Mouse (Mus musculus) gastrocnemius, postnatal 10 days (tissue): Measurements from ENCODE around the gene Mlec. TPM values are rescaled to one million over a fixed set of nuclear protein-coding genes. Genes with fewer than 3 reads are reported as not detected.

ENCODE experiments used
- DNase-seq: peaks from one replicate; pipeline ENCODE4 v3.0.0; 2021; ENCODE audit warnings: mixed read lengths
- long read RNA-seq, 2 experiments: library from polyadenylated mRNA; stranded (forward); transcript quantifications; one replicate each; pipeline ENCODE4 v2.0.0; 2021
- total RNA-seq, 2 experiments: library from RNA; stranded (reverse); gene quantifications; 2 replicates each; pipeline ENCODE4 v1.2.3; 2021

Gene Mlec
- total RNA-seq: 100 to 1,000 TPM; 231 to 235 TPM
- long read RNA-seq, experiment 1, full-length matches to known transcripts: 149 of 257 reads
- long read RNA-seq, experiment 1, partial matches to known transcripts: 4 of 257 reads
- long read RNA-seq, experiment 1, other reads (novel, unspliced or antisense): 104 of 257 reads
- long read RNA-seq, experiment 2, full-length matches to known transcripts: 151 of 252 reads
- long read RNA-seq, experiment 2, partial matches to known transcripts: 6 of 252 reads
- long read RNA-seq, experiment 2, other reads (novel, unspliced or antisense): 95 of 252 reads

GRCm38 (mm10) chr5:115158040-115158983 lies at the start of gene Mlec:
Gene Mlec (minus strand): TSS chr5:115158179.
- DNase-seq: peak; percentile 97

GRCm38 (mm10) chr5:115207244-115207643 lies 49.3 kb upstream of the Mlec start:
- DNase-seq: no peak

- peak; percentile 46 for DNase-seq
Observed at GRCm38 (mm10) chr5:115204562-115205311, 46.8 kb upstream of the Mlec start.

GRCm38 (mm10) chr5:115203735-115204561 lies 46.0 kb upstream of the Mlec start:
- DNase-seq: no peak

- no peak for DNase-seq
Observed at GRCm38 (mm10) chr5:115194626-115195221, 36.7 kb upstream of the Mlec start.

GRCm38 (mm10) chr5:115193669-115194625 lies 36.0 kb upstream of the Mlec start, which contains the start of gene Cabp1:
Gene Cabp1 (minus strand): TSS chr5:115194381.
- DNase-seq: peak; percentile 50

- peak; percentile 75 for DNase-seq
Observed at GRCm38 (mm10) chr5:115193226-115193625, 35.2 kb upstream of the Mlec start.

GRCm38 (mm10) chr5:115192828-115193195 lies 34.8 kb upstream of the Mlec start:
- DNase-seq: no peak

- DNase-seq: peak; percentile 43
Observed at GRCm38 (mm10) chr5:115191880-115192827, 34.2 kb upstream of the Mlec start.

GRCm38 (mm10) chr5:115190081-115190480 lies 32.1 kb upstream of the Mlec start:
- no peak for DNase-seq

- DNase-seq: peak; percentile 42
Observed at GRCm38 (mm10) chr5:115188824-115189223, 30.8 kb upstream of the Mlec start.

- peak; percentile 97 for DNase-seq
Observed at GRCm38 (mm10) chr5:115187188-115188131, 29.5 kb upstream of the Mlec start.

GRCm38 (mm10) chr5:115186371-115187073 lies 28.5 kb upstream of the Mlec start:
- DNase-seq: no peak

- no peak for DNase-seq
Observed at GRCm38 (mm10) chr5:115184726-115185125, 26.7 kb upstream of the Mlec start.

GRCm38 (mm10) chr5:115183482-115183881 lies 25.5 kb upstream of the Mlec start:
- no peak for DNase-seq

GRCm38 (mm10) chr5:115182925-115183324 lies 24.9 kb upstream of the Mlec start:
- no peak for DNase-seq
